Mouse (Mus musculus) kidney, postnatal 0 days (tissue): ENCODE data around the gene Tfam. TPM values are rescaled to one million over a fixed set of nuclear protein-coding genes. Genes with fewer than 3 reads are reported as not detected.
A peak's percentile ranks its signal among the peaks of the same experiment; 100 is the strongest.

ENCODE experiments used
- ATAC-seq: fragments of 200-750 bp; cut with Nextera tagmentation; replicated peaks from 2 replicates; pipeline ENCODE4 v1.8.0; 2017; ENCODE audit warnings: low read depth, moderate number of reproducible peaks, moderate TSS enrichment, moderate library complexity; ENCODE audit not compliant: low FRiP score
- DNase-seq: peaks from one replicate; pipeline ENCODE4 v3.0.0-alpha.2; 2016; ENCODE audit warnings: low spot score
- H3K27ac ChIP-seq: fragments of 300-500 bp; sonication (generic); 2 replicates; pipeline ENCODE4 v1.5.1; 2014; ENCODE audit warnings: mild to moderate bottlenecking
- H3K27me3 ChIP-seq: fragments of 300-500 bp; sonication (generic); 2 replicates; pipeline ENCODE4 v1.6.1; 2014; ENCODE audit warnings: low read length, mixed read lengths; ENCODE audit not compliant: insufficient read depth
- H3K36me3 ChIP-seq: fragments of 300-500 bp; sonication (generic); 2 replicates; pipeline ENCODE4 v1.6.1; 2014; ENCODE audit warnings: low read length, mixed read lengths; ENCODE audit not compliant: insufficient read depth
- H3K4me1 ChIP-seq: fragments of 300-500 bp; sonication (generic); replicated peaks from 2 replicates; pipeline ENCODE4 v1.6.1; 2014; ENCODE audit warnings: antibody characterized with exemption, low read length, mixed read lengths; ENCODE audit not compliant: insufficient read depth
- H3K4me2 ChIP-seq: fragments of 300-500 bp; sonication (generic); 2 replicates; pipeline ENCODE4 v1.6.1; 2014; ENCODE audit warnings: mild to moderate bottlenecking, low read length, moderate library complexity, mixed read lengths
- H3K4me3 ChIP-seq: fragments of 300-500 bp; sonication (generic); replicated peaks from 2 replicates; pipeline ENCODE4 v1.5.1; 2014; ENCODE audit warnings: low read depth, low read length
- H3K9ac ChIP-seq: fragments of 300-500 bp; sonication (generic); 2 replicates; pipeline ENCODE4 v1.6.1; 2014; ENCODE audit warnings: low read depth, low read length
- H3K9me3 ChIP-seq: fragments of 300-500 bp; sonication (generic); replicated peaks from 2 replicates; pipeline ENCODE4 v1.6.1; 2016; ENCODE audit warnings: low read length, inconsistent platforms, mixed read lengths
- CTCF ChIP-seq: IDR thresholded peaks from 2 replicates; pipeline ENCODE4 v1.5.1; 2016; ENCODE audit warnings: antibody characterized with exemption, low read depth, mild to moderate bottlenecking, moderate library complexity
- WGBS: fragments of 180-500 bp; shearing (Covaris S2); extraction: QIAGEN DNeasy Blood & Tissue Kit; methylation state at CpG from one replicate; pipeline ENCODE4 v1.1.7; 2014; 5-methylcytosine and 5-hydroxymethylcytosine counted together
- polyA plus RNA-seq: library from polyadenylated mRNA; unstranded; fragments of >200 nt; fragmentation: Nextera tagmentation; extraction: Ambion mirVana; gene quantifications from 2 replicates; pipeline ENCODE4 v1.2.1, GENCODE M21; 2015

Tfam gene
- polyA plus RNA-seq, 1 experiment from 2014 or later = 75.2 TPM

GRCm38 (mm10) chr10:71251846-71252245 is 13.8 kb upstream of the Tfam start:
- Histone ChIP-seq H3K36me3 (0 out of 2 replicates have a peak, but pooled peaks cover 10% of the 10 kb centered on the region), H3K4me3 (no peak overlapping the region), H3K4me2 (no peak overlapping the region), H3K9ac (no peak overlapping the region), H3K4me1 (no peaks in the 10 kb centered on the region), H3K27ac (no peak overlapping the region), H3K27me3 (no peaks in the 10 kb centered on the region), H3K9me3 (no peaks in the 10 kb centered on the region)
- TF ChIP-seq CTCF = no peak
- DNase-seq (no peak), ATAC-seq (no peak)
- 41% methylated on average over 5 of the region's 5 CpGs for whole genome bisulfite sequencing

- Histone ChIP-seq H3K27ac (no peak overlapping the region), H3K4me3 (no peak overlapping the region), H3K27me3 (no peaks in the 10 kb centered on the region), H3K4me2 (no peak overlapping the region), H3K4me1 (no peaks in the 10 kb centered on the region), H3K9ac (no peak overlapping the region), H3K36me3 (0 out of 2 replicates have a peak, but pooled peaks cover 10% of the 10 kb centered on the region), H3K9me3 (no peaks in the 10 kb centered on the region)
- DNase-seq (no peak), ATAC-seq (no peak)
- TF ChIP-seq CTCF = no peak
- 93% methylated on average over 5 of the region's 5 CpGs for WGBS
Measured at GRCm38 (mm10) chr10:71251256-71251655, 13.2 kb upstream of the Tfam start.

DNA sequence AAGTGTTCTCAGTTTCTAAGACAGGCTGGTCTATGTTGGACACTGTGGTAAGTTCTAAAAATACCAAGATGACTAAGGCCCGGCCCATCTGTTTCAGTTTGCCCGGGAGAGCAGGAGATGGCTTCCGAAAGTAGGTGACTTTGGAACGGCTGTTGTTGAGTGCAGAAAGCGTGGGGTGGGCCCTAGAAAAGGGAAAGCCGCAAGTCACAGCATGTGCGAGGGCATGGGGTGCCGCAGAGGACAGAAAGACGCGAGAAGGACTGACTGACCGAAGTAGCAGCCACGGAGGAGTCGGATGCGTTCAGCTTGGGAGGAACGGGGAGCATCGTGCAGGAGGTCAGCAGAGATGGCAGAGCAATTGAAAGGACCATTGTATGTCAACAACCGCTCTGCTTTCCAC is 12.4 kb upstream of the Tfam start:
- ATAC-seq (no peak), DNase-seq (no peak)
- no peak for TF ChIP-seq CTCF
- H3K9ac ChIP-seq = no peak overlapping the region
- no peaks in the 10 kb centered on the region for H3K9me3 ChIP-seq
- no peaks in the 10 kb centered on the region for H3K27me3 ChIP-seq
- 0 out of 2 replicates have a peak, but pooled peaks cover 6% of the 10 kb centered on the region for H3K36me3 ChIP-seq
- WGBS = 82% methylated on average over 17 of the region's 17 CpGs
- no peak overlapping the region for H3K27ac ChIP-seq
- no peaks in the 10 kb centered on the region for H3K4me1 ChIP-seq
- no peak overlapping the region for H3K4me2 ChIP-seq
- no peak overlapping the region for H3K4me3 ChIP-seq

DNA sequence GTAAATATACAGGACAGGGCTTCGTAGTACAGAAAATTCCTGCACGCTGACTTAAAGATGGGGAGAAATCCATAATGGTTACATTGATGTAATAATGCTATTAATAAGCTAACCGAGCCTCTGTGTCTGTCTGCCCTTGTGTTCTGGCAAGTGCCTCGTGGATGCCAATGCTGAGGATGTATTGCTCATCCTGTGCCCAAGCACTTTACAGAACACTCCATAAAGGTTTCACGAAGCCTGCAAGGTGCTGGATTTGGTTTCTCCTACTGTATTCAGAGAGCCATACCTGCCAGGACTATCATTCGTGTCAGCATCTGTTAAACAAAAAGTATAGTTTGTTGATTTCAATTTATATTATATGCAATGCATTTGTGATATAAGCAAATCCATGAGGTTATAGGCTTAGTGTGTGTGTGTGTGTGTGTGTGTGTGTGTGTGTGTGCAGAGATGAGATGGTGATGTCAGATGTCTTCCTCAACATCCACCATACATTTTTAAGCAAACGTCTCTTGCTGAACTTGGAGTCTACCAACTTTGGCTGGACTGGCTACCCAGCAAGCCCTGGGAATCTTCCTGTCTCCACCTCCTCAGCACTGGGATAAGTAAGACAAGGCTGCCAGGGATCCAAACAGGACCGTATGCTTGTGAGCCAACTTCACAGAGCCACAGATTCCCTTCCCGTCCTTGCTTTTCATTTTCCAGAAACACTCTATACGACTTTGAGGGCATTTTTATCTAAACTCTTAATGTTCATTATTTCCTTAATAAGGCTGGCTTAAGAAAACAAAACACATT is 11.2 kb upstream of the Tfam start:
- Histone ChIP-seq H3K4me2 (no peak overlapping the region), H3K9ac (no peak overlapping the region), H3K9me3 (no peaks in the 10 kb centered on the region), H3K36me3 (0 out of 2 replicates have a peak, but pooled peaks cover under 1% of the 10 kb centered on the region), H3K27me3 (no peaks in the 10 kb centered on the region), H3K27ac (no peak overlapping the region), H3K4me1 (no peaks in the 10 kb centered on the region), H3K4me3 (no peak overlapping the region)
- no peak for TF ChIP-seq CTCF
- DNase-seq (no peak), ATAC-seq (no peak)
- WGBS = 81% methylated on average over 10 of the region's 10 CpGs

DNA sequence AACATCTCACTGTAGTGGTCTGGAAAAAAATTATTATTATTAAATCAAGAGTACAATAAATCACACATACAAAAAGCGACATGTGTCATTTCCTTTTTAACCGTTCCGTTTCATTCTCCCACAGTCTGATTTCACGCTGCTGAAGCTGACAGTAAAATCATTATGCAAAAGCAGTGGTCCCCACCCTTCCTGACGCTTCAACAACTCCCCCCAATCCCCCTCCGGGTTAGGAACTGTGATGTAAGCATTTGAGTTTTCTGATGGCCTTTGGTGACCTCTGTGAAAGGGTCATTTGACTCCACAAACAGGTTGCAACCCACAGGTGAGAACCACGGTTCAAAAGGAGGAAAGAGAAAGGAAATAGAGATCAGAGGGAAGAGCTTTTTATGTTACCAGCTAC is 8.9 kb upstream of the Tfam start:
- no peak overlapping the region for H3K4me2 ChIP-seq
- no peaks in the 10 kb centered on the region for H3K27me3 ChIP-seq
- H3K4me1 ChIP-seq = no peaks in the 10 kb centered on the region
- TF ChIP-seq CTCF = no peak
- 17% methylated on average over 7 of the region's 7 CpGs for WGBS
- H3K9ac ChIP-seq = no peak overlapping the region
- no peaks in the 10 kb centered on the region for H3K36me3 ChIP-seq
- DNase-seq (no peak), ATAC-seq (no peak)
- no peak overlapping the region for H3K4me3 ChIP-seq
- H3K9me3 ChIP-seq = no peaks in the 10 kb centered on the region
- H3K27ac ChIP-seq = no peak overlapping the region

DNA sequence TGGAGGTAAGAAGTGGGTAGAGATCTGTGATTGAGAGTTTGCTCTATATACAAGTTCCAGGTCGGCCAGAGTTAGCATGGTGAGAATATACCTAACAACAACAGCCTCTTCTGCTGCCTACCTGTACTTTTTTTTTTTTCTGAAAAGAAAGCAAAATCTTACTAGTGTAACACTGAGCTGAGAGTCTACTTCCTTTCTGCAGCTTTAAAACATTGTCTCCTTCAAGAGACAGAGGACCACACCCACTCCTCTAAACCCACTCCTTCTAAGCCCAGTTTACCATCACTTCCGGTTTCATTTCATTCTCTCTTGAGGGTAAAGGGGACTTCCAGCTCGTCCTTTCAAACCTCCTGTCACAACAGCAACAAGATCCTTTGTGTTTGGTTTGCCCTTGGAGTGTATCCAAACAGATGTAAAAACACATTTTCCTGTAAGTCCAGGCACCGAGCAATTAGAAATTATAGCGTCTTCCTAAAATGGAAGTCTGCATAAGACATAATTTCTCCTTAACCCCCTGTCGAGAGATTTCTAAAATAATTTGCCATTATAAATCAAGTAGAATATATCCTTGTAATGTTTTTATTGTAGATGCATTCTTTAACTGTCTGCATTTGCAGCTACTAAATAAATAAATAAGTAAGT is 1.5 kb upstream of the Tfam start:
- ATAC-seq (no peak), DNase-seq (peak; percentile 70)
- Histone ChIP-seq H3K4me1 (peaks cover 4% of the 10 kb centered on the region; the same call in 1 of the 2 replicates), H3K27me3 (no peaks in the 10 kb centered on the region), H3K27ac (no peak overlapping the region), H3K9me3 (no peaks in the 10 kb centered on the region), H3K36me3 (no peaks in the 10 kb centered on the region), H3K4me3 (peak overlapping the region; percentile 8; the same call in 1 of the 2 replicates), H3K9ac (no peak overlapping the region), H3K4me2 (peak overlapping the region; percentile 6; the same call in 1 of the 2 replicates)
- no peak for TF ChIP-seq CTCF
- 42% methylated on average over 6 of the region's 6 CpGs for WGBS
